Mouse (Mus musculus): ENCODE results near the gene Rabl6.

DNA sequence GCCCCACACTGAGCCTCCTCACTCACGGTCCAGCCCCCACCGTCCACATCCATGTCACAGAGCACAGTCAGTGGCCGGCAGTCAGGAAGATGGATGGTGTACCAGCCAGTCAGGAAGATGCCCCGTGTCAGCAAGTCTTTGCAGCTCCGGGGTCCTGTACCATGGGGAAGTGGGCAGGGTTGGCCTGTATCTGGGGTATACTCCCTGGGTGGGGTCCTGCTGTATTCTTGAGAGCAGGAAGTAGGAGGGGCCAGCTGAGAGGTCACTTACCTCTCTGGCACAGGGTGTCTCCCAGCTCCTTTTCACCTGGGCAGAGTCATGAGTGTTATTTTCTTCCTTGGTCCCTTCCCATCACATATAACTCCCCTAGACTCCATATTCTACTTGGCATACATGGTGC lies 17.7 kb upstream of the Rabl6 start:
- TF ChIP-seq CTCF (conservative IDR thresholded peaks at IDR 0.05; ENCODE audit: low read length) (no peak), NANOG (IDR thresholded peaks at IDR 0.05; ENCODE audit: borderline replicate concordance, low read length) (no peak), POU5F1 (IDR thresholded peaks at IDR 0.05; ENCODE audit: borderline replicate concordance, low read length) (no peak)

Measured in E14TG2a.4 (cell line).